26 mouse cellular contexts compared by ENCODE assay signal in genomic region chrY:1293708-1294107, GRCm38 (mm10). TPM values are rescaled to one million over a fixed set of nuclear protein-coding genes. Genes with fewer than 3 reads are reported as not detected.
DNase-seq lines count a peak whose midpoint lies in the region; ATAC-seq and TF ChIP-seq lines count a peak whose summit lies in the region.
"Had no signal": no experiment of that assay in that cellular context is flagged by ENCODE, and none has a peak within 500 bp of the region (broad histone marks: within the 10 kb centered on the region; RNA-seq: fewer than 3 reads in every experiment).

No protein-coding gene starts in this region.

- H3K9ac ChIP-seq in midbrain, embryonic 16.5 days (ENCODE audit: low read depth, low read length), result no peak overlapping the region
- H3K9ac ChIP-seq: embryonic facial prominence, embryonic 12.5 days; forebrain, embryonic 13.5 days; forebrain, embryonic 15.5 days had no signal

- peak overlapping the region; percentile 29; the same call in 1 of the 2 replicates for H3K27ac ChIP-seq in spleen, adult 2 months (ENCODE audit: insufficient read depth, low read length)
- H3K27ac ChIP-seq in midbrain, embryonic 16.5 days (ENCODE audit: low read length), result no peak overlapping the region
- H3K27ac ChIP-seq: embryonic facial prominence, embryonic 10.5 days; embryonic facial prominence, embryonic 12.5 days; forebrain, embryonic 13.5 days; forebrain, embryonic 15.5 days had no signal

- no peaks in the 10 kb centered on the region for H3K9me3 ChIP-seq in midbrain, embryonic 16.5 days (replicated peaks; ENCODE audit: control insufficient read depth, low read length, poor library complexity, severe bottlenecking)
- H3K9me3 ChIP-seq: embryonic facial prominence, embryonic 10.5 days; embryonic facial prominence, embryonic 12.5 days; forebrain, embryonic 13.5 days; forebrain, embryonic 15.5 days; G1E had no signal

- no peak overlapping the region for H3K4me3 ChIP-seq in spleen, adult 2 months (ENCODE audit: extremely low read depth, insufficient read depth, insufficient read length)
- H3K4me3 ChIP-seq in midbrain, embryonic 16.5 days (ENCODE audit: low read depth, low read length), result no peak overlapping the region
- H3K4me3 ChIP-seq: embryonic facial prominence, embryonic 10.5 days; embryonic facial prominence, embryonic 12.5 days; forebrain, embryonic 13.5 days; forebrain, embryonic 15.5 days had no signal

- H3K27me3 ChIP-seq in spleen, adult 2 months (ENCODE audit: control insufficient read depth, insufficient read depth, low read length), result no peaks in the 10 kb centered on the region
- H3K27me3 ChIP-seq in splenic B cell, adult 2 months (ENCODE audit: control insufficient read depth, insufficient read depth, low read length, poor library complexity, severe bottlenecking), result no peaks in the 10 kb centered on the region
- H3K27me3 ChIP-seq in midbrain, embryonic 16.5 days (ENCODE audit: control insufficient read depth, insufficient read depth, low read depth, low read length), result no peaks in the 10 kb centered on the region
- H3K27me3 ChIP-seq: CH12.LX; embryonic facial prominence, embryonic 12.5 days; forebrain, embryonic 13.5 days; forebrain, embryonic 15.5 days; Patski had no signal

- peak; percentile 92 for ATAC-seq in megakaryocyte, adult 5-6 weeks (ENCODE audit: poor library complexity, severe bottlenecking)
- peak; percentile 87 for ATAC-seq in monocyte, adult 5-6 weeks (replicated peaks; ENCODE audit: insufficient number of reproducible peaks, low FRiP score, low TSS enrichment, poor library complexity, severe bottlenecking)
- no peak for ATAC-seq in midbrain, embryonic 16.5 days
- ATAC-seq: activated CD4-positive, CD25-positive, alpha-beta regulatory T cell, adult 4 months; CD4-positive, CD25-positive, alpha-beta regulatory T cell, adult 4 months; forebrain, embryonic 13.5 days; forebrain, embryonic 15.5 days; Patski had no signal

- DNase-seq in spleen, adult 2 months (ENCODE audit: low read depth in 1 of 2, low spot score in 2 of 2), result peak in 1 of 2 experiments; percentile 25
- no peak for DNase-seq in spleen, postnatal 4 days (ENCODE audit: low spot score in 2 of 2)
- peak; percentile 60 for DNase-seq in splenic B cell, adult 2 months (ENCODE audit: low read depth, low spot score)
- no peak for DNase-seq in kidney, adult 8-10 months
- DNase-seq in urinary bladder, postnatal 4 days (ENCODE audit: low spot score in 2 of 2), result no peak
- DNase-seq: adrenal gland, adult 8-10 months; adrenal gland, postnatal 14 days; B cell, adult 2 months; cerebellum, adult 11-12 months; cerebellum, adult 2 months; cerebellum, adult 9-10 months; cerebellum, postnatal 10 days; cerebellum, postnatal 25 days had no signal

- no peaks in the 10 kb centered on the region for H3K36me3 ChIP-seq in spleen, adult 2 months (ENCODE audit: control insufficient read depth, insufficient read depth, low read length)
- H3K36me3 ChIP-seq in splenic B cell, adult 2 months (ENCODE audit: control insufficient read depth, insufficient read depth, low read length, poor library complexity, severe bottlenecking), result no peaks in the 10 kb centered on the region
- no peaks in the 10 kb centered on the region for H3K36me3 ChIP-seq in midbrain, embryonic 16.5 days (ENCODE audit: control insufficient read depth, insufficient read depth, low read length)
- H3K36me3 ChIP-seq: embryonic facial prominence, embryonic 10.5 days; embryonic facial prominence, embryonic 12.5 days; forebrain, embryonic 15.5 days; G1E had no signal

- no peak for TF ChIP-seq CTCF in spleen, adult 2 months (IDR thresholded peaks at IDR 0.05; ENCODE audit: extremely low read depth, insufficient read depth, insufficient read length, insufficient replicate concordance)

- no peak overlapping the region for H3K4me2 ChIP-seq in midbrain, embryonic 16.5 days (ENCODE audit: low read length)
- H3K4me2 ChIP-seq: embryonic facial prominence, embryonic 12.5 days; forebrain, embryonic 13.5 days; forebrain, embryonic 15.5 days had no signal

- TF ChIP-seq POLR2A in spleen, adult 2 months (IDR thresholded peaks at IDR 0.05; ENCODE audit: low read depth, low read length), result no peak

- H3K4me1 ChIP-seq in spleen, adult 2 months (ENCODE audit: control insufficient read depth, insufficient read depth, insufficient read length), result no peaks in the 10 kb centered on the region
- H3K4me1 ChIP-seq in midbrain, embryonic 16.5 days (ENCODE audit: control insufficient read depth, insufficient read depth, low read length), result no peaks in the 10 kb centered on the region
- H3K4me1 ChIP-seq: embryonic facial prominence, embryonic 10.5 days; embryonic facial prominence, embryonic 12.5 days; forebrain, embryonic 13.5 days; forebrain, embryonic 15.5 days had no signal

RNA-seq across cellular contexts. Expression of gene Ddx3y, which starts 7.3 kb away (rescaled TPM):
- polyA plus RNA-seq in spleen, adult 2 months (2012; rRNA removed), result 1.7 and 2.2 TPM in 2 replicates
- total RNA-seq in megakaryocyte, adult 5-6 weeks (2015), result 31.2 and 31.3 TPM in 2 replicates
- 47.1 and 54.8 TPM in 2 replicates for total RNA-seq in megakaryocyte, adult 5-6 weeks (2017)
- 134 to 227 TPM (median 223 TPM) in 3 replicates for total RNA-seq in monocyte, adult 5-6 weeks (2017)
- polyA plus RNA-seq in midbrain, embryonic 16.5 days (2015; fragmentation: Nextera tagmentation; extraction: Ambion mirVana), result 15.6 and 21.6 TPM in 2 replicates
- polyA plus RNA-seq: cortical plate, adult 2 months; G1E; Patski had no signal

RNA-seq across cellular contexts. Expression of gene Uty, which starts 48.1 kb away (rescaled TPM):
- polyA plus RNA-seq in spleen, adult 2 months (2012; rRNA removed), result 1.4 and 1.7 TPM in 2 replicates
- 13.3 and 20.3 TPM in 2 replicates for total RNA-seq in megakaryocyte, adult 5-6 weeks (2015)
- total RNA-seq in megakaryocyte, adult 5-6 weeks (2017), result 18.4 and 21.5 TPM in 2 replicates
- total RNA-seq in monocyte, adult 5-6 weeks (2017), result 31.4 to 35.3 TPM (median 33.0 TPM) in 3 replicates
- 5.9 and 11.9 TPM in 2 replicates for polyA plus RNA-seq in midbrain, embryonic 16.5 days (2015; fragmentation: Nextera tagmentation; extraction: Ambion mirVana)
- total RNA-seq: G1E had no signal
- polyA plus RNA-seq: cortical plate, adult 2 months; G1E; Patski had no signal
